12 mouse cellular contexts compared by ENCODE assay signal in the genomic region with DNA sequence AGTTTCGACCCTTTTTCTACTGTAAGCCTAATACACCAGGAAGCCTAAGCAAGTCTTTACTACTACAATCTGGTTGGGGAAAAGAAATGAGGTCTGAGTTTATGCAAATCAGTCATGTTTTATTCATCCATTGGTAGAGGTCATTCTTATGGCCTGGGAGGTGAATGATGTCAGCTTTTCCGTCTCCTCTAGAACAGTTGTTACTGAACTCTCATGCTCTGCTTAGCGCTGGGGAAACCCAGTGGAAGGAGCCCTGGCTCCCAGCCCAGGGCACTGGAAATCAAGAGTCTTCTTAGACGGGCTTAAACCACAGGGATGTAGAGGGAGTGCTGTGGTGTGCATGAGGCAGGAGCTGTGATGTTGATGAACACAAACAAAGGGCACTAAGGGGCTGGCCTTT.
DNase-seq lines count a peak whose midpoint lies in the region; ATAC-seq and TF ChIP-seq lines count a peak whose summit lies in the region.
"Had no signal": no experiment of that assay in that cellular context is flagged by ENCODE, and none has a peak within 500 bp of the region (broad histone marks: within the 10 kb centered on the region; RNA-seq: fewer than 3 reads in every experiment).

No protein-coding gene starts in this region.

- DNase-seq in adrenal gland, postnatal 36 days = peak; percentile 10 to 34
- DNase-seq in adrenal gland, adult 8-10 months = no peak
- DNase-seq in 3T3-L1 (ENCODE audit: low read depth, low spot score) = peak; percentile 51
- DNase-seq in heart, adult 8-10 months (ENCODE audit: low spot score) = peak; percentile 33
- DNase-seq in kidney, postnatal 0 days (ENCODE audit: low spot score) = peak; percentile 42
- DNase-seq in left cerebral cortex, postnatal 25 days (ENCODE audit: low spot score in 2 of 2) = no peak
- no peak for DNase-seq in cerebellum, postnatal 25 days
- DNase-seq: gastrocnemius, postnatal 25 days had no signal

- no peaks in the 10 kb centered on the region for H3K9me3 ChIP-seq in kidney, postnatal 0 days (replicated peaks; ENCODE audit: low read length)
- H3K9me3 ChIP-seq: intestine, embryonic 15.5 days; stomach, embryonic 15.5 days had no signal

- 50% methylated on average over 4 of the region's 4 CpGs for whole genome bisulfite sequencing in kidney, postnatal 0 days

- no peak overlapping the region for H3K9ac ChIP-seq in kidney, postnatal 0 days (ENCODE audit: low read depth, low read length)
- H3K9ac ChIP-seq: intestine, embryonic 15.5 days; stomach, embryonic 15.5 days had no signal

- ATAC-seq in kidney, postnatal 0 days (replicated peaks; ENCODE audit: low FRiP score, low read depth) = no peak
- ATAC-seq in CD4-positive, CD25-positive, alpha-beta regulatory T cell, adult 4 months = no peak
- ATAC-seq: intestine, embryonic 15.5 days had no signal

- H3K36me3 ChIP-seq in kidney, postnatal 0 days (ENCODE audit: insufficient read depth, low read length) = no peaks in the 10 kb centered on the region
- H3K36me3 ChIP-seq: intestine, embryonic 15.5 days; stomach, embryonic 15.5 days had no signal

- intact Hi-C loops in left cerebral cortex, postnatal 25 days (cut with DNase I) = no loop called here

- H3K4me1 ChIP-seq in kidney, postnatal 0 days (replicated peaks; ENCODE audit: insufficient read depth, low read length) = peaks cover 7% of the 10 kb centered on the region; the same call in 1 of the 2 replicates
- H3K4me1 ChIP-seq: stomach, embryonic 15.5 days had no signal

- H3K27me3 ChIP-seq in kidney, postnatal 0 days (ENCODE audit: insufficient read depth, low read length) = no peaks in the 10 kb centered on the region
- H3K27me3 ChIP-seq: intestine, embryonic 15.5 days; stomach, embryonic 15.5 days had no signal

- H3K27ac ChIP-seq in kidney, postnatal 0 days = peak overlapping the region; percentile 48; the same call in 1 of the 2 replicates
- H3K27ac ChIP-seq: intestine, embryonic 15.5 days; macrophage; stomach, embryonic 15.5 days had no signal

- TF ChIP-seq CTCF in kidney, postnatal 0 days (IDR thresholded peaks at IDR 0.05; ENCODE audit: low read depth) = no peak

- H3K4me3 ChIP-seq in kidney, postnatal 0 days (replicated peaks; ENCODE audit: low read depth, low read length) = no peak overlapping the region
- H3K4me3 ChIP-seq: intestine, embryonic 15.5 days; stomach, embryonic 15.5 days had no signal

- no peak overlapping the region for H3K4me2 ChIP-seq in kidney, postnatal 0 days (ENCODE audit: low read length)
- H3K4me2 ChIP-seq: intestine, embryonic 15.5 days; stomach, embryonic 15.5 days had no signal

Comparison
In these comparisons a context has a peak if more than half of its experiments do, and no peak if none do; other contexts are left out.
1. DNase-seq: peak in adrenal gland, postnatal 36 days (2 of 2), 3T3-L1 (single experiment), heart, adult 8-10 months (single experiment) and kidney, postnatal 0 days (single experiment); none in adrenal gland, adult 8-10 months (single experiment), left cerebral cortex, postnatal 25 days (0 of 2) and cerebellum, postnatal 25 days (0 of 2).